Mouse (Mus musculus) bone marrow, adult 2 months (tissue): ENCODE results near the gene Selenof. TPM values are rescaled to one million over a fixed set of nuclear protein-coding genes. Genes with fewer than 3 reads are reported as not detected.
"Not testable (repeated sequence)": the region's sequence is repeated elsewhere in the genome, so short reads cannot be mapped to it uniquely, and the experiment has no call there.

ENCODE experiments used
- H3K27ac ChIP-seq: fragments of 200-500 bp; 2 replicates; pipeline ENCODE4 v1.5.1; 2012; ENCODE audit warnings: low read depth, mild to moderate bottlenecking, control low read depth, inconsistent platforms, low read length; ENCODE audit not compliant: control insufficient read depth, poor library complexity, insufficient read depth
- H3K4me1 ChIP-seq: fragments of 200-500 bp; 2 replicates; pipeline ENCODE4 v1.6.1; 2011; ENCODE audit warnings: low read length; ENCODE audit not compliant: control insufficient read depth, insufficient read depth
- H3K4me3 ChIP-seq: fragments of 200-500 bp; replicated peaks from 2 replicates; pipeline ENCODE3; 2011; ENCODE audit warnings: mild to moderate bottlenecking, low read depth, low read length, control low read depth; ENCODE audit not compliant: control insufficient read depth
- CTCF ChIP-seq: fragments of 200-500 bp; IDR thresholded peaks from 2 replicates; pipeline ENCODE4 v1.5.1; 2011; ENCODE audit warnings: low read length, control low read depth; ENCODE audit not compliant: control insufficient read depth, insufficient read depth
- POLR2A ChIP-seq: fragments of 200-500 bp; IDR thresholded peaks from 2 replicates; pipeline ENCODE4 v1.6.1; 2011; ENCODE audit warnings: low read depth, mild to moderate bottlenecking, control low read depth, low read length, borderline replicate concordance; ENCODE audit not compliant: control insufficient read depth
- WGBS: fragments of 180-500 bp; shearing (Covaris S2); methylation state at CpG from one replicate; pipeline ENCODE4 v1.1.7; 2018; 5-methylcytosine and 5-hydroxymethylcytosine counted together
- polyA plus RNA-seq: library from polyadenylated mRNA; stranded (reverse); fragments of >200 nt; gene quantifications from 2 replicates; pipeline ENCODE4 v1.2.4, GENCODE M21; 2011; ENCODE audit warnings: low replicate concordance; ENCODE audit not compliant: missing spikeins, insufficient read depth, insufficient read length

Gene Selenof
- polyA plus RNA-seq, 1 experiment: 59.6 TPM

- 46% methylated on average over 7 of the region's 7 CpGs for WGBS
- H3K4me3 ChIP-seq: no peak overlapping the region
- TF ChIP-seq CTCF (no peak), POLR2A (no peak)
- no peaks in the 10 kb centered on the region for H3K4me1 ChIP-seq
- H3K27ac ChIP-seq: no peak overlapping the region
These were observed 32.7 kb downstream of the Selenof start for GRCm38 (mm10) chr3:144602819-144603218.

- WGBS: 61% methylated on average over 3 of the region's 3 CpGs
- Histone ChIP-seq H3K4me1 (no peaks in the 10 kb centered on the region), H3K27ac (no peak overlapping the region), H3K4me3 (no peak overlapping the region)
- TF ChIP-seq CTCF (no peak), POLR2A (no peak)
These were observed 33.5 kb downstream of the Selenof start for GRCm38 (mm10) chr3:144603558-144603957.

- TF ChIP-seq CTCF (no peak), POLR2A (no peak)
- Histone ChIP-seq H3K27ac (no peak overlapping the region), H3K4me3 (no peak overlapping the region), H3K4me1 (no peaks in the 10 kb centered on the region)
- WGBS: 72% methylated on average over 7 of the region's 7 CpGs
These were observed 34.1 kb downstream of the Selenof start for GRCm38 (mm10) chr3:144604205-144604604.

- not testable (repeated sequence) for H3K4me3 ChIP-seq, H3K27ac ChIP-seq, H3K4me1 ChIP-seq
- TF ChIP-seq CTCF: 0 out of 2 replicates have a peak, but pooled peaks have one; percentile 28
- WGBS: 59% methylated on average over 7 of the region's 7 CpGs
These were observed 35.7 kb downstream of the Selenof start for GRCm38 (mm10) chr3:144605811-144606210.

- WGBS: 62% methylated on average over 4 of the region's 4 CpGs
- H3K27ac ChIP-seq: no peak overlapping the region
- TF ChIP-seq POLR2A (no peak), CTCF (peak; percentile 56)
- no peaks in the 10 kb centered on the region for H3K4me1 ChIP-seq
- no peak overlapping the region for H3K4me3 ChIP-seq
These were observed 36.3 kb downstream of the Selenof start for GRCm38 (mm10) chr3:144606449-144606848.

- 83% methylated on average over 5 of the region's 5 CpGs for WGBS
- no peaks in the 10 kb centered on the region for H3K4me1 ChIP-seq
- no peak overlapping the region for H3K4me3 ChIP-seq
- no peak for TF ChIP-seq POLR2A
- TF ChIP-seq CTCF: no peak
- H3K27ac ChIP-seq: no peak overlapping the region
These were observed 38.0 kb downstream of the Selenof start for GRCm38 (mm10) chr3:144608090-144608489.

GRCm38 (mm10) chr3:144610759-144611158 is 40.7 kb downstream of the Selenof start:
- H3K4me1 ChIP-seq: no peaks in the 10 kb centered on the region
- H3K27ac ChIP-seq: no peak overlapping the region
- no peak for TF ChIP-seq CTCF
- TF ChIP-seq POLR2A: no peak
- no peak overlapping the region for H3K4me3 ChIP-seq
- WGBS: 81% methylated on average over 5 of the region's 5 CpGs

GRCm38 (mm10) chr3:144611626-144612271 is 41.6 kb downstream of the Selenof start:
- WGBS: 80% methylated on average over 8 of the region's 8 CpGs
- Histone ChIP-seq H3K4me3 (no peak overlapping the region), H3K4me1 (no peaks in the 10 kb centered on the region), H3K27ac (no peak overlapping the region)
- TF ChIP-seq POLR2A (no peak), CTCF (no peak)

GRCm38 (mm10) chr3:144612382-144612781 is 42.3 kb downstream of the Selenof start:
- 73% methylated on average over 6 of the region's 6 CpGs for WGBS
- Histone ChIP-seq H3K4me3 (no peak overlapping the region), H3K4me1 (no peaks in the 10 kb centered on the region), H3K27ac (no peak overlapping the region)
- TF ChIP-seq CTCF (no peak), POLR2A (no peak)
